Mouse (Mus musculus) gonadal fat pad, adult 2 months (tissue): Measurements from ENCODE around the gene 4930426L09Rik. TPM values are rescaled to one million over a fixed set of nuclear protein-coding genes. Genes with fewer than 3 reads are reported as not detected.
"Not testable (repeated sequence)": the region's sequence is repeated elsewhere in the genome, so short reads cannot be mapped to it uniquely, and the experiment has no call there.

Experiments
- DNase-seq: peaks from one replicate; pipeline ENCODE4 v3.0.0-alpha.2; 2012; ENCODE audit warnings: low read depth
- polyA plus RNA-seq: library from polyadenylated mRNA; depleted of rRNA; stranded (reverse); fragments of >200 nt; gene quantifications from 2 replicates; pipeline ENCODE4 v1.2.3, GENCODE M21; 2012

Gene 4930426L09Rik
- polyA plus RNA-seq, 1 experiment: 0.32 TPM

DNA sequence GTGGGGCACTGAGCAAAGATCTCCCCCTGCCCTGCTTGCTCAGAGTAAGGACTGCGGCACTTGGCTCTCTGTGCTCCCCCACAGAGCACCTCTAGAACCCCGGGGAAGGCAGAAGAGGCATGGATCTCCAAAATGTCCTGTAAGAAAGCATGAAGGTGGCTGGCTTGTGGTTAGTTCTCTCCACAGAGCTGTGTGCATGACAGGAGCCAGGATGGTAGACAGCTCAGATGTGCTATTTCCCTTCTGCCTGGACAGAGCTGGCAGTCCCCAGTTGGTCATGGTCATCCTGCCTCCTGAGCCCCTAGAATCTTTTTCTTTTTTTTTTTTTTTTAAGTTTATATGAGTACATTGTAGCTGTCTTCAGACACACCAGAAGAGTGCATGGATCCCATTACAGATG is 27.7 kb upstream of the 4930426L09Rik start:
- no peak for DNase-seq

DNA sequence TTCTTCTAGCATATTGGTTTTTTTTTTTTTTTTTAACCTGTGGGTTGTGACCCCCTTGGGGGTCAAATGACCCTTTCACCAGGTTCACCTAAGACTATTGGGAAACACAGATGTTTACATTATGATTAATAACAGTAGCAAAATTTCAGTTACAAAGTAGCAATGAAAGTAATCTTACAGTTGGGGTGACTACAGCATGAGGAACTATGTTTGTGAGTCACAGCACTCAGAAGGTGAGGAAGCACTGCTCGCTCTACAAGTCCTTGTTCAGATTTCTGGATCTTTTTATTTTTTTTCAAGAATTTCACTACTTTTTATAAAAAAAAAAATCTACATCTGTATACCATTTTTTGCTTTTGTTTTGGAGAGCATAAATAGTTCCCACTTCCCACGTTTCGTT is 26.6 kb upstream of the 4930426L09Rik start:
- no peak for DNase-seq

DNA sequence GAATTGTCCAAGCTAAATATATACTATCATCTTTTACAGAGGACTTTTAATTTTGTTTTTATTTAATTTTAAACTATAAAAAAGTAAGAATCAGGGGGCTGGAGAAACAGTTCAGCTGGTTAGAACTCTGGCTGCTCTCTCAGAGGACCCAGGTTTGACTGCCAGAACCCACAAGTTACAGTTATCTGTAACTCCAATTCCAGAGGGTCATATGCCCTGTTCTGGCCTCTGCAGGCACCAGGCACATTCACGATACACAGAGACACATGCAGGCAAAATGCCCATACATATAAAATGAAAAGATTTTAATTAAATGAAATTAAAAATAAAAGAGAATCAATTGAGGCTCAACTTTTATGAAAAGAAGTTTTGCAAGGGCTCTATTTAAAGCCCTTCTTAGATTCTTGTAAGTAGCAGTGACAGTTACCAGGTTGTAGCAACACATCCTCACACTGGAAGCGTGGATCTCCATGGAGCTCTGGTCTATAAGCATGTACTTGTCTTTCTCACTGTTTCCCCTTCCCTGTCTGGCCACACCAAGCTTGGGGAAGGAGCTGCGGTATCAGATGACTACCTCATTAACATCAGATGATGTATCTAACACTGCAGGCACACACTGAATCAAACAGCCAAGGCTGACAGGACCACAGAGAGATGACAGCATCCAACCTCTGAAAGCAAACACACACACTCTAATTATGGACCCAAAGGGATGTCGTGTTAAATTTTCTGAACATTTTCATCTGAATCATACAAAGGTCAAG is 23.1 kb upstream of the 4930426L09Rik start:
- no peak for DNase-seq

DNA sequence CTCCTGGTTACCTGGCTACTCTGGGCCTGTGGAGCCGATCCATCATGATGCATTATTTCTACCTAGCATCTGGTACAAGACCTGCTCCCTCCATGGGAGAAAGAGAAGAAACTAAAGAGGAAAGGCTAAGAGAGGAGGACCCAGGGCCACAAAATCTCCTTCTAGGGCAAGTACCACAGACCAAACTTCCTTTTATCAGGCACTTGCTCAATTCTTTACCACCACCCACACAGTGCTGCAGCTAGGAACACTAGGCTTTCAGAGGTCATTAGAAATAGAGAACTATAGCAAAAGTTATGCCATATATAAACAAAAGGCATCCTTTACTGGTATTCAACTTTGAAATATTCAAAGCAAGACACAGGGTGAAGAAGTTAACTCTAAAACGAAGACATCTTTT is 22.0 kb upstream of the 4930426L09Rik start:
- DNase-seq: no peak

DNA sequence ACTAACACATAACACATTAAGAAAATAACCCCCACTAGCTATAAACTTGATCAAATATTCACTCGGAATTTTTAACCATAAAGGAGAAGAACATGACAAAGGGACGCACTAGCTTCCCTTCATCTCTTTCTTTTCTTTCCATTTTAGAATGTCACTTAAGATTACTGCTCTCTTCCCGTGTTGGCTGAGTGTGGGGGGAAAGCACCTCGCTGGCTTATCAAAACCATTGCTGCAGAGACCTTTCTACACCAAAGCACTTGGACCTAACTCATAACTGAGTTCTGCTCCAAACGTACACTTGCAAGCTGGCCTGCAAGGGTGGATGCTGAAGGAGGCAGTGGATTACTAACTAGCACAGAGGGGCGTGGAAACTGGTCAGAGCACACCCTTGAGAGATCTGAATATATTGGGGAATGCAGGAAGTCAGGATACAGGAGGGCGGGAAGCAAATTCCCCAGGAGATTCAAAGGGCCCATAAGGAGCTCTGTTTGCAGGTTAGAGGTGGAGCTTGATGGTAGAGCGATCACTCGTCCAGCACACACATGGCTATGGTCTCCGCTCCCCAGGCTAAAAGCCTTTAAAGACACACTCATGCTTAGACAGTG is 20.8 kb upstream of the 4930426L09Rik start:
- DNase-seq: no peak

DNA sequence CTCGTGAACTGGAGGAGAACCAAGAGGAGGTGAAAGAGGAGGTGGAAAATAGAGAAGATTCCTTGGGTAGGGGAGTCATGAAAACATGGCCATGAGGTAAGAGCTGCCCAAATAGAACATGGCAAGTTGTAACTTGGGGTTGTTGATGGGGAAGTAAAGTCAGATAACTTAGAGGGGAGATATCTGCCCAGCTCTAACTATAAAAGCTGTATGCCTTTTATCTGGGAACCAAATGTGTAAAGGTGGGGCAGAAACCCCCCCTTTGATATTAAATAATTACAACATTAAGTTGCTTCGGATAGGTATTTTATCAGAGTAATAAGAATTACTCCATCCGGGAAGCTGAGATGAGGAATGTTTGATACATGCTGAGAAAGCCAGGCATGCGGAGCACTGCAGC is 19.1 kb upstream of the 4930426L09Rik start:
- DNase-seq: no peak

DNA sequence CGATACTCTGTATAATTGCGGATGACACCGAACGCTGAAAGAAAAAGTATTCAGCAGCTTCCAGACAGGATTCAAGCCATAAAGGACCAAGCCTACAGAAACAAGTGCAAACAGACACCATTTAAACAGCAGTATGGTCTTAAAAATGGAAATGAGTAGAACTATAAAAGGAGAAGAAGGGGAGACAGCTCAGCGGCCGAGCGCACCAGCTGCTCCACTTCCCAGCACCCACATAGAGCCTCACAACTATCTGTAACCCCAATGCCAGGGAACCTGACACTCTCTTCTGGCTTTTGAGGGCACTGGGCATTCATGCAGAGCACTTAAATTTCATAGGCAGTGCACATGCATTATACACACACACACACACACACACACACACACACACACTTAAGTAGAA is 18.5 kb upstream of the 4930426L09Rik start:
- no peak for DNase-seq

DNA sequence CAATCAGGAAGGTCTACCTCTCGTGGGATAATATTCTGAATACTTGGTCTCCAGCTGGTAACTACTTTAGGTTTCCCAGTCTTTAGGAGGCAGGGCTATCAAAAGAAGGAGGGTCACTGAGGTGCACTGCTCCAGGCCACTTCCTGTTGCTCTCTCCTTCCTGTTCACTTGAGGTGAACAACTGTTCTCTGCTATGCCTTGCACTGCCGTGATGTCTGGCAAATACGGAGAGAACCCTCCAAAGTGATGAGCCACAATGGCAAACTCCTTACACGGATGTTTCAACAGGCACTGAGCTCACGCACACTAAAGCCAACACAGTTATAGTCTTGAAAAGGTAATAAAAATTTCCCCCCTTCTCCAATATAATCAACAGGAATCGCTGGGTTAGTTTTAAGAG is 15.6 kb upstream of the 4930426L09Rik start:
- DNase-seq: no peak

DNA sequence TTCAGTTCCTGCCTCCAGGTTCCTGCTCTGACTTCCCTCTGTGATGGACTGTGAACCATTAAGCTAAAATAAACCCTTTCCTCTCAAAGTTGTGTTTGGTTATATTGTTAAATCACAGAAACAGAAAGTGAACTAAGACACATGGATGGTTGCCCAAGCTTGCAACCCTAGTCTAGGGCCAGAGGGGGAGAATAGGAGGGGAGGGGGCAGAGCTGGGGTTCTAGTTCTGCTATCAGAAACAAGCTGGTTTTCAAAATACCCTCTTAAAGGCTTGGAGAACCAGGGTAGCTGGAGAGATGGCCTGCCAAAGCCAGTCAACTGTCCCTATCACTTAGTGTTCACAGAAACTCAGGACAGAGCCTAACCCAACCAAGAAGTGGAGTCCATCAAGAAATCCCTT is 14.6 kb upstream of the 4930426L09Rik start:
- DNase-seq: no peak

DNA sequence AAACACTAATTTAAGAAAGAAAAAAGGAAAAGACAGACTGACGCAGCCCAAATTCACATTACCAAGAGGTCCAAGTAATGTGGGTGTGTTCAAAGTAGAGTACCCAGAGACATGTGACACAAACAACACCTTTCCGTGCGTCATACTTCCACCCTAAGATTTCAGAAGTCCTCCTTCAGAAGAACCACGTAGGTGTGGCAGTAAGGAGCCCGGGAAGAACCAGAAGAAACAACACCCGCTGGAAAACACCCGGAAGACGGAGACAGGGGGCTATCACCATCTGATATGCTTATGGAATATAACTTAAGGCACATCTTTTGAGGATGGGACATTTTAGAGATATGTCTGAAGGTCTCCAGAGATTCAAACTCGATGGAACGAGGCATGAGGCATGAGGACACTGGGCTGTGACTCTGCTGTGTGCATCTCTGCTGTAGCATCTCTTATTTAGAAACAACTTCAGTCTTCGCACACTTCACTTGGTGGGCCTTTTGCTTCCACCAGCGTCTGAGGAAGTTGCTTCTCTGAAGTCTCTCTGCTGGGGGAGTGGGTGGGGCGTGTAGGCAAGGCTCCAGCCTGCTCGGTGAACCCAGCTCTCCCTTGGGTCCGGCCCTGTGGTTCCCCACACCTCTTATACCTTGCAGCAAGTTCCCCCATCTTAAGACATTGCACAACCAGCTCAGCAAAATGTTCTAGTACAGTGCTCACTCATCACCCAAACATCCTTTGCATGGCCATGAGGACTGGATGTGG is 13.9 kb upstream of the 4930426L09Rik start:
- no peak for DNase-seq

DNA sequence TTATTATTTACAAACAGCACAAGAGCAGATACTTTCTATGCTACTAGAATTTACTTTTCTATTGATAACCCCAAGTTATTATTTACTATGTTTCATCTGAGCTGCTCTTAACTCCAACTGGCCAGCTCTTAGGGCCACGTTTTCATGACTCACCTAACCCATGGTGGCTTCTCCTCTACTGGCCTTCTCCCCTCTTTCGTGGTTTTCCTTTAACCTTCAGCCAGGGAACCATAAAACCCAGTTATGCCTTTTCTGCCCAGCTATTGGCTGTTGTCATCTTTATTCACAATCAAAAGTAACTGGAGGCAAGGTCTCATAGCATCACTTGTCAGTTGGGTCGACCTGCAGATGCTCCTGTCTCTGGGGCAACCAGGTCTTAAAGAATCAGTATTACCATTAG is 12.6 kb upstream of the 4930426L09Rik start:
- DNase-seq: no peak

DNA sequence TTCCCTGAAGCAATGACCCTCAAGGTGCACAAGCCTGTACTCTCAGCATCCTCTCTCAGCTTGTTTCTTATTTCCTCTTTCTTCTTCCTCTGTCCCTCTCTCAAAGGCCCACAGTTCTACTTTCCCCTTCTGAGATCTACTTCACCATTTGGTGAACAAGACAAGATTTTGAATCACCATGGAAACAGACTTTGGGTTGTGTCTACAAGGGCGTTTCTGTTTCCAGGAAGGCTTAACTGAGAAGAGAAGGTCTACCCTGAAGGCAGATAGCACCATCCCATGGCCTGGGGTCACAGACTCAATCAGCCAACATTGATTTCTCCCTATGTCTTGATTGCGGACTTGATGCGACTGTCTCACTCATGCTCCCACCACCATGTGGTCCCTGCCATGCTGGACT is 9.3 kb upstream of the 4930426L09Rik start:
- DNase-seq: no peak

DNA sequence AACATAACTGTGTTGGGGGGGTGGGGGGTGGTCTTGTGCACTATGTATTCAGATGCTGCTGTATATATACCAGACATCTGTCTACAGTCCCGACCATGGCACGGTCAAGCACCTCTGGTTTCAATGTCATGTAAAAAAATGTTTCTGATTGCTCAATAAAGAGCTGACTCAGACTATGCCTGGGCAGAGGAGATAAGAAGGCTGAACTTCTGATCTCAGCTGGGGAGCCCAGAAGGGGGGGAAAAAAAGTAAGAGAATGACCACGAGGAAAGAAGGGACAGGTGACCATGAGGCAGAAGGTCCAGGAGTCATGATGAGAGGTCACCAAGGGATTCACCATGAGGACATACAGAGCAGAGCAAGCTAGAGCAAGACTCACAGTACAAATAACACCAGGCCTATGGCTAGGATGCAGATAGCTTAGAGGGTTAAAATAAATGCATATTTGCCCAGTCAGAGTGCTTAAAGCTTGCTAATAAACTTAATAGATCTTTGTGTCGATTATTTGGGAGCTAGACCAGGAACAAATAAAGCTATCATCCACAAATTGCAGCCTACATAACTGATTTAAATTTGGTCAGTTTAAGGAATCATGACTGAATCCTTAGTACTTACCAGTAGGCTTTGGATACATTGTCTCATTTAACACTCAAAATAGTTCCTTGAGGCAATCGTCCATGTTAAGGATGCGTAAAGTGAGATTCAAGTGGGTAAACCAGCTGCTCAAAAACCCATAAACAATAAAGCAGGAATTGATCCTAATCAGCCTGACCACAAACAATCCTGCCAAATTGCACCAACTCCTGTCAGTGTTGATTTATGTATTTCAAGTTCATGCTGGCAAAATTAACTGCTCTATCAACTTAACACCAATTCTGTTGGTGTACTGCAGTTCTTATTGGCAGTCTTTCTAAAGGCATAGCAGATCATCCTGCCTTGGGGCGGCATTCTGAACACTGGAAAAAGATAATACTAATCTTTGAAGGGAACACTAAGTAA is 5.3 kb upstream of the 4930426L09Rik start:
- peak; percentile 55 for DNase-seq

DNA sequence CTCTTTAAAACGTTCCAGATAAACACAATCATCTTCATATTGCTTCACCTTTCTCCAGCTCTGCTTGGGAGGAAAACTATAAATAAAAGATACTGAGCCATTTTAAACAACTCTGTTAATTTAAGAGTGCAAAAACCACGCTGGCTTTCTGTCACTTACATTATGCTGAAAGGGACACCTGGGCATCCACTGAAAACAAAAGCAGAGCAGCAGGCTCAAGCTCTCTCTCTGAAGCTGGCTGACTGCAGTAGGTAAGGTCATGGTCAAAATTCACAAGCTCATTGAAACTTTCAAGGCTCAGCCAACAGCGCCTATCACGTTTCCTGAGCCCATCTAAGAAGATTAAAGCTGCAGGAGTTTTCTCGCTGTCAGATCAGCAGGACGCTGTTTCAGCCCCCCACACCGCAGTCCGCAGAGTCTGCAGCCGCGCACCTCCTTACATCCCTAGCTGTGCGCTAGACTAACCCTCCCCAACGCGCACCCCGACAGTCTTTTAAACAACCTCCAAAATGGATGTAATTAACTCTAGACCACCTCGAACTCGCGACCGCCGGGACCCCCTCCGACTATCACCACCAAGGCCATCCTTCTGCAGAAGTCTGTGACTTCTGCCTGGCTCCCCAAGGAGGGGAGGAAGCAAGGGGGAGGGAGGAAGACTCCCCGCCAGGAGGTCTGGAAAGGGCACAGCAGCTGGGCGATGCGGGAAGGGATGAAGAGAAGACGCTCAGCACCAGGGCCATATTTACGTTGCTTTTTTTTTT is 1.5 kb upstream of the 4930426L09Rik start:
- no peak for DNase-seq

DNA sequence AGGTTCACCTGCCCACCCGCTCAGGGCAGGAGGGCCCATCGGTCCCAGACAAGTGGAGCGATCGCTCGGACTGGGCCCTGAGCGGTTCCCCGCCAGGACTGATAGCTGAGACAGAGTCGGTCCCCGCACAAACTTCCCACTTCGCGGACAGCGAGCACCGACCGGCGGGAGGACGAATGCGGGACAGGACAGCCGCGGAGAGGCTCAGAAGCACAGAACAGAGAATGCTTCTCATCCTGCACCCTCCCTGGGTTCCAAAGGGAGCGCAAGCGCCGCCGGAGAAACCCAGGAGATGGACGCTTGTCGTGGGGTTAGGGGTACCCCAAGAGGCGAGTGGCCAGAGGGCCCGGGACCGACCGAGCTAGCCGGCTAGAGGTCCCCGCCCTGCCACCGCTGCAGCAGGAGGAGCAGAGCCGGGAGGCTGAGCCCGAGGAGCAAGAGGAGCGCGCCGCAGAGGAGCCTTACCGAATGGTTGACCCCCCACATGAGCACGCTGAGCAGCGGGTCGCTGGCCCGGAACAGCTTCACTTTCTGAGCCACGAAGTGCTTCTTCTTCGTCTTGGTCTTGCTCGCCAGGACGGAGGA is 664 bp upstream of the 4930426L09Rik start:
- no peak for DNase-seq

DNA sequence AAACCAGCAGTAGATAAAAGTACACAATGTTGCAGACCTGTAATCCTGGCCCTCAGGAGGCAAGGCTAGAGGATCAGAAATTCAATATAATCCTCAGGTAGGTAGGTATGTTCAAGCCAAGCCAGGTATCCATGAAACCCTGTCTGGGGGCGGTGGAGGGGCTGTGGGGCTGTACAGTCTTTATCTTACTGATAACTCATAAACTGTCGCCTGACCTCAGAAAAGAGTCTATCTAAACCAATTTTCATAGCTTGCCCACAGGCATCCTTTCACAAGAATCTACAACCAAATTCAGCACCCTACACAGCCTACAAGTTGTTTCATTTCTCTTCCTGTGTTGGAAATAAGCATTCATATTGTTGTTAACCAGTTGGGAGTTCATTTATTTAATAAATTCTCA is 1.3 kb downstream of the 4930426L09Rik start:
- DNase-seq: no peak

DNA sequence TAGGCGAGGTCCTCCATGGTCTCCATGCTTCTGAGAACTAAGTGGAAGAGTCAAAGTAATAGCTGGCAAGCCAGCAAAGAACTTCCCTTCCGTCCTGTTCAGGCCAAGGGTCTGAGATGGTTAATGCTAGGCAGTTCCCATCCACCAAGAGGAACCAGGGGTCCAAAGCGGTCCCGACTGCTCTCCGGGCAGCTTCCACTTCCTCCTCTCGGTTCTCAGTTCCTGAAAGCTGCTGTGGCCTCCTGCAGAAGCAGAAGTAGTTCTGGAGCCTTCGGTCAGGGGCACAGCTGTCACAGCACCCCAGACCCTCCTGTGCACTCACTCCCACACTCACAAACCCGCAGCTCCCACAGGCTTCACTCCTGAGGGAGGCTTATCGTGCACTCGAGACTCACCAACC is 6.7 kb downstream of the 4930426L09Rik start:
- DNase-seq: no peak

DNA sequence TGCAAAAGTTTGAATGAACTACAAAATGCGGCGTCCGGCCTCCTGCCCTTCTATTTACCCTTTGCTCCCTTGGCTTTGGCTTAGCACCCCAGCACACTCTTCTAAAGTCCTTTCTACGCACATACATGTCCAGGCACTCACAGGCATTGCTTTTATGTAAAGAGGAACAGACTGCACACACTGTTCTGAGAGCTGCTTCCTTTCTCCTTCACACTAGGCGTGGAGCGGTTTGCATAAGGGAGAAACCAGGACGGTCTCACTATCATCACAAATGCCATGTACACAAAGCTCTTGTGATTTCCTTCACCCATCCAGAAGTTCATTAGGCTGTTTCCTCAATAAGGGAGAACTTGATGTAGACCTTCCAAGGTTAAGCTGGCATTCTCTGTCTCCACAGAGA is 8.0 kb downstream of the 4930426L09Rik start:
- no peak for DNase-seq

DNA sequence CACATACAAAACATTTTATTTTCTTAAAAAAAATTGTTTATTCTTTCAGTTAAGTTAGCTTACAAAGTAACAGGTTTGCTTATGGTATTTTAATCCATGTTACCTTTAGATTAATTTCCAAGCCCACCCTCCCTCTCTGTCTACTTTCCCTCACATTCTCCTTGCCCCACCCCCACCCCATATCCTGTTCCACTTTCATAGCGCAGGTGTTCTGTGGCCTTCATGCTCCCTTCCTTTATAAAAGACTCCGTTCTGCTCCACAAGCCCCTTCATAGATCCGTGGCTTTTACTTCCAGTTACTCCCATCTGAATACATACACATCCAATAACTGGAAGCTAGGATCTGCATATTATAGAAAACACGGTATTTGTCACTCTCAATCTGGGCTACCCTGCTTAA is 9.4 kb downstream of the 4930426L09Rik start:
- no peak for DNase-seq

DNA sequence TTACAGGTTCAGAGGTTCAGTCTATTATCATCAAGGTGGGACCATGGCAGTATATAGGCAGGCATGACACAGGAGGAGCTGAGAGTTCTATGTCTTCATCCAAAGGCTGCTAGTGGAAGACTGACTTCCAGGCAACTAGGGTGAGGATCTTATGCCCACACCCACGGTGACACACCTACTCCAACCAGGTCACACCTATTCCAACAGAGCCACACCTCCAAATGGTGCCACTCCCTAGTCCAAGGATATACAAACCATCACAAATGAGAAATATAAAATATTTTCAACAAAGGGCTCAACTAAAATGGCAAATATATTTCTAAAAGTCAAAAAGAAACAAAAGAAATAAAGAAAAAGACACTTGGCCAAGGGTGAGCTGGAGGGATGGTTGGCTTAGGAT is 12.4 kb downstream of the 4930426L09Rik start:
- DNase-seq: not testable (repeated sequence)

DNA sequence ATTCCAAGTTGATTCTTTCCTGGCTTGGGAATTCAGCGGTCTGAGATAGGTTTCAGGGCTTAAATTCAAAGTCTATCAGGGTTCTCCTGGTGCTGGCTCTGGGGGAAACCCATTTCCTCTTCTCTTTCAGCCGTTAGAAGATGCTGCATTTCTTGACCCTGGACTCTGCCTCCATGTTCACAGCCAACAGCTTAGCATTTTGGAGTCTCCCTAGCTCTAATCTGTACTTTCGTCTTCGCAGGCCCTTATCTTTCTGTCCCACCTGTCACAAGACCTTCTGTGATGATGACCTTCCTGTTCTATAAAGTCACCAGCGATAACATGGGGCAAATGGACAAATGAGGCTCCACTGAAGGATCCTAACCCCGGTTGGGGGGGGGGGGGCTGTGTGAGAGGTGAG is 13.3 kb downstream of the 4930426L09Rik start:
- no peak for DNase-seq
